In genomic region chr2:158343495-158343894, GRCm38 (mm10) we compare ENCODE assay signal across 13 mouse cellular contexts. TPM values are rescaled to one million over a fixed set of nuclear protein-coding genes. Genes with fewer than 3 reads are reported as not detected.
A peak's percentile ranks its signal among the peaks of the same experiment; 100 is the strongest.
DNase-seq lines count a peak whose midpoint lies in the region; ATAC-seq and TF ChIP-seq lines count a peak whose summit lies in the region.
"Had no signal": no experiment of that assay in that cellular context is flagged by ENCODE, and none has a peak within 500 bp of the region (broad histone marks: within the 10 kb centered on the region; RNA-seq: fewer than 3 reads in every experiment).

No protein-coding gene starts in this region.

- no peak overlapping the region for H3K9ac ChIP-seq in kidney, postnatal 0 days (ENCODE audit: low read depth, low read length)
- H3K9ac ChIP-seq in forebrain, postnatal 0 days = no peak overlapping the region
- H3K9ac ChIP-seq in heart, embryonic 12.5 days = no peak overlapping the region

- H3K27ac ChIP-seq in kidney, postnatal 0 days = no peak overlapping the region
- no peak overlapping the region for H3K27ac ChIP-seq in forebrain, postnatal 0 days (ENCODE audit: low read depth, low read length)
- no peak overlapping the region for H3K27ac ChIP-seq in heart, embryonic 12.5 days (ENCODE audit: poor library complexity, severe bottlenecking)

- H3K9me3 ChIP-seq in kidney, postnatal 0 days (replicated peaks; ENCODE audit: low read length) = no peaks in the 10 kb centered on the region
- H3K9me3 ChIP-seq in forebrain, postnatal 0 days (ENCODE audit: low read length) = no peaks in the 10 kb centered on the region
- no peaks in the 10 kb centered on the region for H3K9me3 ChIP-seq in heart, embryonic 12.5 days (replicated peaks)

- TF ChIP-seq CTCF in kidney, postnatal 0 days (IDR thresholded peaks at IDR 0.05; ENCODE audit: low read depth) = no peak
- TF ChIP-seq CTCF in forebrain, postnatal 0 days (IDR thresholded peaks at IDR 0.05; ENCODE audit: low read depth) = no peak

- no peak overlapping the region for H3K4me2 ChIP-seq in kidney, postnatal 0 days (ENCODE audit: low read length)
- H3K4me2 ChIP-seq in forebrain, postnatal 0 days (ENCODE audit: low read depth) = no peak overlapping the region
- no peak overlapping the region for H3K4me2 ChIP-seq in heart, embryonic 12.5 days

- H3K4me3 ChIP-seq in kidney, postnatal 0 days (replicated peaks; ENCODE audit: low read depth, low read length) = no peak overlapping the region
- H3K4me3 ChIP-seq in forebrain, postnatal 0 days (ENCODE audit: low read depth, low read length) = no peak overlapping the region
- H3K4me3 ChIP-seq in heart, embryonic 12.5 days = no peak overlapping the region

- peak; percentile 55 for ATAC-seq in kidney, postnatal 0 days (replicated peaks; ENCODE audit: low FRiP score, low read depth)
- peak; percentile 53 for ATAC-seq in forebrain, postnatal 0 days
- no peak for ATAC-seq in heart, embryonic 12.5 days (ENCODE audit: insufficient number of reproducible peaks, low FRiP score)
- no peak for ATAC-seq in erythroid progenitor cell, adult 5-6 weeks (replicated peaks; ENCODE audit: low FRiP score, poor library complexity, severe bottlenecking)

- H3K4me1 ChIP-seq in kidney, postnatal 0 days (replicated peaks; ENCODE audit: insufficient read depth, low read length) = no peaks in the 10 kb centered on the region
- H3K4me1 ChIP-seq in forebrain, postnatal 0 days (ENCODE audit: insufficient read depth) = no peaks in the 10 kb centered on the region
- H3K4me1 ChIP-seq in heart, embryonic 12.5 days (replicated peaks) = no peaks in the 10 kb centered on the region

- DNase-seq in kidney, postnatal 0 days (ENCODE audit: low spot score) = peak; percentile 56
- DNase-seq in kidney, postnatal 10 days = no peak
- DNase-seq in forebrain, postnatal 0 days = no peak
- peak; percentile 67 for DNase-seq in mesoderm, embryonic 11.5 days (ENCODE audit: low read depth, low spot score)
- peak; percentile 28 for DNase-seq in retina, postnatal 7 days (ENCODE audit: low read depth, low spot score)
- no peak for DNase-seq in lung, postnatal 4 days
- DNase-seq: gastrocnemius, postnatal 36 days; heart, postnatal 10 days; kidney, postnatal 25 days; lung, postnatal 14 days; thymus, adult 18-20 months had no signal

- H3K27me3 ChIP-seq in kidney, postnatal 0 days (ENCODE audit: insufficient read depth, low read length) = no peaks in the 10 kb centered on the region
- H3K27me3 ChIP-seq in forebrain, postnatal 0 days (ENCODE audit: insufficient read depth, low read length) = no peaks in the 10 kb centered on the region
- 0 out of 2 replicates have a peak, but pooled peaks cover 5% of the 10 kb centered on the region for H3K27me3 ChIP-seq in heart, embryonic 12.5 days (replicated peaks)

- WGBS in kidney, postnatal 0 days = 54% methylated on average over 5 of the region's 5 CpGs
- 23% methylated on average over 5 of the region's 5 CpGs for WGBS in forebrain, postnatal 0 days
- WGBS in heart, embryonic 12.5 days = 82% methylated on average over 5 of the region's 5 CpGs

- no peaks in the 10 kb centered on the region for H3K36me3 ChIP-seq in kidney, postnatal 0 days (ENCODE audit: insufficient read depth, low read length)
- no peaks in the 10 kb centered on the region for H3K36me3 ChIP-seq in forebrain, postnatal 0 days (ENCODE audit: insufficient read depth)
- no peaks in the 10 kb centered on the region for H3K36me3 ChIP-seq in heart, embryonic 12.5 days

RNA-seq across cellular contexts. Expression of gene Snhg11, which starts 31.9 kb away (rescaled TPM):
- 2.9 and 3.5 TPM in 2 replicates for polyA plus RNA-seq in kidney, postnatal 0 days (2015; fragmentation: Nextera tagmentation; extraction: Ambion mirVana)
- total RNA-seq in forebrain, postnatal 0 days (2014; rRNA removed) = 68.4 and 142 TPM in 2 replicates
- 39.8 and 179 TPM in 2 replicates for polyA plus RNA-seq in forebrain, postnatal 0 days (2015; fragmentation: Nextera tagmentation; extraction: Ambion mirVana)
- 0.55 and 1.1 TPM in 2 replicates for polyA plus RNA-seq in heart, embryonic 12.5 days (2016; fragmentation: Nextera tagmentation; extraction: Ambion mirVana)
- not detected in 2 replicates for total RNA-seq in erythroid progenitor cell, adult 5-6 weeks (2015; ENCODE audit: low replicate concordance)
- not detected in 2 replicates for total RNA-seq in erythroid progenitor cell, adult 5-6 weeks (2017; ENCODE audit: low replicate concordance)

RNA-seq across cellular contexts. Expression of gene Lbp, which starts 37.2 kb away (rescaled TPM):
- polyA plus RNA-seq in kidney, postnatal 0 days (2015; fragmentation: Nextera tagmentation; extraction: Ambion mirVana) = 32.1 and 34.6 TPM in 2 replicates
- 4.7 and 5.3 TPM in 2 replicates for total RNA-seq in forebrain, postnatal 0 days (2014; rRNA removed)
- polyA plus RNA-seq in forebrain, postnatal 0 days (2015; fragmentation: Nextera tagmentation; extraction: Ambion mirVana) = 5.7 and 8.0 TPM in 2 replicates
- 12.3 and 13.3 TPM in 2 replicates for polyA plus RNA-seq in heart, embryonic 12.5 days (2016; fragmentation: Nextera tagmentation; extraction: Ambion mirVana)
- 7.1 and 9.0 TPM in 2 replicates for total RNA-seq in erythroid progenitor cell, adult 5-6 weeks (2015; ENCODE audit: low replicate concordance)
- total RNA-seq in erythroid progenitor cell, adult 5-6 weeks (2017; ENCODE audit: low replicate concordance) = 6.4 and 40.7 TPM in 2 replicates

Comparison
In these comparisons a context has a peak if more than half of its experiments do, and no peak if none do; other contexts are left out.
1. DNase-seq: peak in kidney, postnatal 0 days (single experiment), mesoderm, embryonic 11.5 days (single experiment) and retina, postnatal 7 days (single experiment); none in kidney, postnatal 10 days (single experiment), forebrain, postnatal 0 days (single experiment) and lung, postnatal 4 days (0 of 2).
2. ATAC-seq: peak in kidney, postnatal 0 days (single experiment) and forebrain, postnatal 0 days (single experiment); none in heart, embryonic 12.5 days (single experiment) and erythroid progenitor cell, adult 5-6 weeks (single experiment).